Mouse (Mus musculus) pancreas, adult 10 weeks (tissue): Measurements from ENCODE around the gene Fabp7. TPM values are rescaled to one million over a fixed set of nuclear protein-coding genes. Genes with fewer than 3 reads are reported as not detected.

Source experiments
- polyA plus RNA-seq: library from polyadenylated mRNA; stranded (reverse); fragments of 350-450 nt; fragmentation: Illumina TruSeq; extraction: RNeasy Lipid Tissue Mini Kit (QIAGEN cat#74804); gene quantifications from one replicate; pipeline ENCODE4 v1.2.3, GENCODE M21; 2015; ENCODE audit warnings: low read depth, low replicate concordance; ENCODE audit not compliant: insufficient read depth

The Fabp7 gene
- polyA plus RNA-seq, result 1.2 TPM

DNA sequence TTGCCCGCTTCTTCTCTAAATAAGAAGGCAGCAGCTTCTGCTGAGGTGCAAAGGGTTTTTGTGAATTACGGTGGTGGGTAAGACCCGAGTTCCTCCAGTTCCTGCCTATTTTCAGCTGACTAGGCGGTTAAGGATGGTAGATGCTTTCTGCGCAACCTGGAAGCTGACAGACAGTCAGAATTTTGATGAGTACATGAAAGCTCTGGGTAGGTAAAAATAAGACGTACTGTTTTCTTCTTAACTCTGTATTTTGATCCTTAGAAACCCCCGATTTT is at the start of gene Fabp7:
Gene Fabp7 (plus strand): TSS at position 6 of the 275 bp plus-strand sequence.

DNA sequence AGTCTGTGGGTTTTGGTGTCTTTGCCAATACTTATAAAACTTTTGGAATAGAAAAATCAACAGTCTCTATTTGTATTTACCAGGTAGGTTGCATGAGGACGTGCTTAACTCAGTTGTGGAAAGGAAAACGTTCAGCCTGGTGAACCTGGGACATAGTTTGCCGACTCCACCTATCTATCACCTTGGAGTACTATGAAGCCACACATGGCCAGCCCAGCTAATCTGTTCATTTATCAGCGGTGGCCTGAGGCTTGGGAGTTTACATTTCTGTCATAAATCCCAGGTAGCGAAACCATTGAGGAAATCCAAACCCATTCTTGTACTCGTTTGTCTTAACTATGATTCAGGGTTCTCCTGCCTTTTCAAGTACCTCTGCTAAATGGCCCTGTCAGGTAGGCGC is 9.3 kb downstream of the Fabp7 start, which contains the start of gene Smpdl3a:
Gene Smpdl3a (plus strand): TSS at position 318 of the 400 bp plus-strand sequence.

Other genes with a start within 250 kb of the Fabp7 start
- gene Pkib, start 152.9 kb upstream of the Fabp7 start, polyA plus RNA-seq, result not detected
- gene Smpdl3a, start 9.5 kb downstream of the Fabp7 start, polyA plus RNA-seq, result 26.9 TPM